Mouse (Mus musculus) bone marrow macrophage, adult 2 months (primary cell): ENCODE results near the gene Jph4.

Source experiments
- CTCF ChIP-seq: IDR thresholded peaks from 2 replicates; pipeline ENCODE4 v1.5.1; 2012; ENCODE audit warnings: low read depth, mild to moderate bottlenecking, low read length, moderate library complexity
- POLR2A ChIP-seq: IDR thresholded peaks from 2 replicates; pipeline ENCODE4 v1.6.1; 2012; ENCODE audit warnings: mild to moderate bottlenecking, low read depth, low read length, borderline replicate concordance

GRCm38 (mm10) chr14:55152951-55153481 lies 36.3 kb upstream of the Jph4 start:
- TF ChIP-seq CTCF = no peak
- no peak for TF ChIP-seq POLR2A
